Comparison of ENCODE assay signal across 9 mouse cellular contexts in genomic region chr9:60082107-60082581, GRCm38 (mm10).
DNase-seq lines count a peak whose midpoint lies in the region; ATAC-seq and TF ChIP-seq lines count a peak whose summit lies in the region.
"Had no signal": no experiment of that assay in that cellular context is flagged by ENCODE, and none has a peak within 500 bp of the region (broad histone marks: within the 10 kb centered on the region; RNA-seq: fewer than 3 reads in every experiment).

No protein-coding gene starts in this region.

- intact Hi-C loops in left cerebral cortex, postnatal 4 days (cut with DNase I): no loop called here
- intact Hi-C loops in left cerebral cortex, postnatal 14 days (cut with DNase I): no loop called here

- peaks cover 18% of the 10 kb centered on the region for H3K4me1 ChIP-seq in kidney, embryonic 15.5 days
- H3K4me1 ChIP-seq in olfactory bulb, adult 2 months (ENCODE audit: control insufficient read depth, insufficient read depth, low read length): peaks cover 5% of the 10 kb centered on the region; the same call in 1 of the 2 replicates
- peaks cover 6% of the 10 kb centered on the region; the same call in 1 of the 2 replicates for H3K4me1 ChIP-seq in heart, embryonic 11.5 days (ENCODE audit: control insufficient read depth, insufficient read depth, low read length)

- DNase-seq in left cerebral cortex, postnatal 4 days: peak; percentile 9
- no peak for DNase-seq in left cerebral cortex, postnatal 14 days (ENCODE audit: low spot score in 2 of 2)
- DNase-seq in embryo, embryonic 10 days (ENCODE audit: low spot score): peak; percentile 92
- no peak for DNase-seq in left cerebral cortex, adult 8-10 months (ENCODE audit: low spot score in 2 of 2)

- no peak overlapping the region for H3K4me3 ChIP-seq in kidney, embryonic 15.5 days (replicated peaks)
- H3K4me3 ChIP-seq in olfactory bulb, adult 2 months (ENCODE audit: insufficient read depth, low read depth, low read length): no peak overlapping the region
- H3K4me3 ChIP-seq in heart, embryonic 11.5 days (ENCODE audit: low read depth, low read length): no peak overlapping the region

- H3K36me3 ChIP-seq in kidney, embryonic 15.5 days: no peaks in the 10 kb centered on the region
- no peaks in the 10 kb centered on the region for H3K36me3 ChIP-seq in heart, embryonic 11.5 days (ENCODE audit: control insufficient read depth, insufficient read depth, low read length)
- H3K36me3 ChIP-seq: G1E had no signal

- WGBS in kidney, embryonic 15.5 days: 13% methylated on average over 5 of the region's 5 CpGs
- WGBS in olfactory bulb, adult 2 months: 25% methylated on average over 5 of the region's 5 CpGs
- WGBS in heart, embryonic 11.5 days (ENCODE audit: insufficient replicate concordance): 32% methylated on average over 5 of the region's 5 CpGs

- TF ChIP-seq POLR2A in olfactory bulb, adult 2 months (IDR thresholded peaks at IDR 0.05; ENCODE audit: insufficient read depth, low read depth, low read length): no peak

- H3K27me3 ChIP-seq in kidney, embryonic 15.5 days: no peaks in the 10 kb centered on the region
- H3K27me3 ChIP-seq in heart, embryonic 11.5 days (ENCODE audit: control insufficient read depth, insufficient read depth, low read length): no peaks in the 10 kb centered on the region

- no peak for TF ChIP-seq CTCF in olfactory bulb, adult 2 months (IDR thresholded peaks at IDR 0.05; ENCODE audit: insufficient read depth, low read depth, low read length)

- peak overlapping the region; percentile 59 for H3K27ac ChIP-seq in kidney, embryonic 15.5 days
- H3K27ac ChIP-seq in olfactory bulb, adult 2 months (ENCODE audit: insufficient read depth, low read depth, low read length): 0 out of 2 replicates have a peak overlapping the region, but pooled peaks have one; percentile 33
- no peak overlapping the region for H3K27ac ChIP-seq in heart, embryonic 11.5 days (ENCODE audit: low read depth, low read length)

- peak overlapping the region; percentile 21; the same call in 1 of the 2 replicates for H3K4me2 ChIP-seq in kidney, embryonic 15.5 days
- H3K4me2 ChIP-seq in heart, embryonic 11.5 days: no peak overlapping the region

- no peaks in the 10 kb centered on the region for H3K9me3 ChIP-seq in kidney, embryonic 15.5 days (replicated peaks)
- no peaks in the 10 kb centered on the region for H3K9me3 ChIP-seq in heart, embryonic 11.5 days (replicated peaks; ENCODE audit: control insufficient read depth, low read length)
- H3K9me3 ChIP-seq: G1E had no signal

- ATAC-seq in kidney, embryonic 15.5 days (replicated peaks; ENCODE audit: low FRiP score): peak; percentile 87
- no peak for ATAC-seq in megakaryocyte-erythroid progenitor cell, adult 5-6 weeks (replicated peaks; ENCODE audit: low FRiP score, low TSS enrichment, poor library complexity, severe bottlenecking)
- no peak for ATAC-seq in heart, embryonic 11.5 days (replicated peaks; ENCODE audit: insufficient number of reproducible peaks, low FRiP score, low TSS enrichment)

- H3K9ac ChIP-seq in kidney, embryonic 15.5 days: no peak overlapping the region
- H3K9ac ChIP-seq in heart, embryonic 11.5 days (ENCODE audit: low read depth, low read length): no peak overlapping the region

Comparison
In these comparisons a context has a peak if more than half of its experiments do, and no peak if none do; other contexts are left out.
1. DNase-seq: peak in left cerebral cortex, postnatal 4 days (single experiment) and embryo, embryonic 10 days (single experiment); none in left cerebral cortex, postnatal 14 days (0 of 2) and left cerebral cortex, adult 8-10 months (0 of 2).